Mouse (Mus musculus): ENCODE measurements around the gene Slc6a17.

DNA sequence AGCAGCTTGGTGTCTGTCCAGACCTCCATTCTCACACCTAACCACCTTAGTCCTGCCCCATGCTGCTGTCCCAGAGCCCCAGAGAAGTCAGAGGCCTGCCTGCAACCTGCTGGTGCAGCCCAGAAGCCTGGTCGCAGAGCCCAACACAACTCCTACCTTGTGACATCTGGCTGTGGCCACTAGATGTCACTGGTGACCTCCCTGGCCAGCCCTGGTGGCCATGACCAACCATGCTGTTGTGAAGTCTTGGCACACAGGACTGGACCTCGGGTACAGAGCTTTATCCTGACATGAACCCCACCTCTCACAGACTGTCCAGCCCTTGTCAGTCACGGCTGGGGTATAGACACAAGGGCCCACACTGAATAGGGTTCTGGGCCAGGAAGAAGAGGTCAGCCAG, 41.4 kb upstream of the Slc6a17 start:
- TF ChIP-seq CTCF (IDR thresholded peaks at IDR 0.05; ENCODE audit: control insufficient read depth, insufficient read depth, insufficient replicate concordance, low read depth, low read length) = peak; percentile 82; the same call in 1 of the 2 replicates
- TF ChIP-seq POLR2A (IDR thresholded peaks at IDR 0.05; ENCODE audit: control insufficient read depth, low read depth, low read length) = no peak
